ENCODE assay signal across 13 mouse cellular contexts in genomic region chr9:76230400-76230799, GRCm38 (mm10). TPM values are rescaled to one million over a fixed set of nuclear protein-coding genes. Genes with fewer than 3 reads are reported as not detected.
A peak's percentile ranks its signal among the peaks of the same experiment; 100 is the strongest.
DNase-seq lines count a peak whose midpoint lies in the region; ATAC-seq and TF ChIP-seq lines count a peak whose summit lies in the region.
"Had no signal": no experiment of that assay in that cellular context is flagged by ENCODE, and none has a peak within 500 bp of the region (broad histone marks: within the 10 kb centered on the region; RNA-seq: fewer than 3 reads in every experiment).

No protein-coding gene starts in this region.

- H3K36me3 ChIP-seq in liver, postnatal 0 days (replicated peaks; ENCODE audit: insufficient read depth, low read length): no peaks in the 10 kb centered on the region
- H3K36me3 ChIP-seq in liver, embryonic 12.5 days: no peaks in the 10 kb centered on the region
- H3K36me3 ChIP-seq: heart, embryonic 12.5 days had no signal

- no peak overlapping the region for H3K4me3 ChIP-seq in liver, postnatal 0 days (ENCODE audit: low read depth, low read length)
- H3K4me3 ChIP-seq in liver, embryonic 12.5 days: no peak overlapping the region
- H3K4me3 ChIP-seq: heart, embryonic 12.5 days had no signal

- no peak overlapping the region for H3K9ac ChIP-seq in liver, postnatal 0 days (replicated peaks)
- no peak overlapping the region for H3K9ac ChIP-seq in liver, embryonic 12.5 days
- H3K9ac ChIP-seq: heart, embryonic 12.5 days had no signal

- ATAC-seq in liver, postnatal 0 days: no peak
- peak; percentile 62; the same call in 1 of the 2 replicates for ATAC-seq in liver, embryonic 12.5 days

- intact Hi-C loops in heart, postnatal 36 days (cut with DNase I): no loop called here

- peak; percentile 2 for DNase-seq in adrenal gland, postnatal 10 days
- no peak for DNase-seq in adrenal gland, adult 2 months
- DNase-seq in liver: peak; percentile 17
- DNase-seq in liver, postnatal 0 days: no peak
- DNase-seq in CD4-positive, CD25-positive, alpha-beta regulatory T cell, adult 2 months (ENCODE audit: low read depth, low spot score): peak; percentile 31
- DNase-seq in spleen, postnatal 14 days (ENCODE audit: low spot score in 2 of 2): no peak
- DNase-seq in heart, postnatal 36 days: no peak
- DNase-seq: adrenal gland, postnatal 36 days; cerebellum, adult 2 months had no signal

- 29% methylated on average over 11 of the region's 11 CpGs for WGBS in liver, postnatal 0 days (ENCODE audit: insufficient replicate concordance)
- 27% methylated on average over 11 of the region's 11 CpGs for WGBS in liver, embryonic 12.5 days (ENCODE audit: insufficient replicate concordance)

- H3K27me3 ChIP-seq in liver, postnatal 0 days (ENCODE audit: insufficient read depth, low read length): no peaks in the 10 kb centered on the region
- H3K27me3 ChIP-seq in liver, embryonic 12.5 days (replicated peaks): no peaks in the 10 kb centered on the region
- H3K27me3 ChIP-seq: heart, embryonic 12.5 days had no signal

- H3K4me2 ChIP-seq in liver, postnatal 0 days (ENCODE audit: low read depth, low read length): no peak overlapping the region
- H3K4me2 ChIP-seq in liver, embryonic 12.5 days: 0 out of 2 replicates have a peak overlapping the region, but pooled peaks have one; percentile 4
- H3K4me2 ChIP-seq: heart, embryonic 12.5 days had no signal

- H3K9me3 ChIP-seq in liver, postnatal 0 days (ENCODE audit: low read length): no peaks in the 10 kb centered on the region
- no peaks in the 10 kb centered on the region for H3K9me3 ChIP-seq in liver, embryonic 12.5 days (replicated peaks)
- H3K9me3 ChIP-seq: heart, embryonic 12.5 days had no signal

- no peak overlapping the region for H3K27ac ChIP-seq in liver, postnatal 0 days (ENCODE audit: low read depth)
- H3K27ac ChIP-seq in liver, embryonic 12.5 days: no peak overlapping the region

- no peaks in the 10 kb centered on the region for H3K4me1 ChIP-seq in liver, postnatal 0 days (ENCODE audit: insufficient read depth)
- H3K4me1 ChIP-seq in liver, embryonic 12.5 days: peaks cover 11% of the 10 kb centered on the region

- TF ChIP-seq EP300 in liver, postnatal 0 days (IDR thresholded peaks at IDR 0.05; ENCODE audit: low read depth): no peak

- TF ChIP-seq CTCF in liver, postnatal 0 days (IDR thresholded peaks at IDR 0.05; ENCODE audit: low read depth): no peak

RNA-seq across cellular contexts. Expression of gene Gfral, which starts 16.9 kb away (rescaled TPM):
- total RNA-seq in adrenal gland, postnatal 10 days (2021): not detected
- total RNA-seq in adrenal gland, adult 2 months (2021): not detected
- polyA plus RNA-seq in adrenal gland, adult 2 months (2012; rRNA removed): not detected in 2 replicates
- not detected in 2 replicates for polyA plus RNA-seq in liver, postnatal 0 days (2015; fragmentation: Nextera tagmentation; extraction: Ambion mirVana)
- not detected in 2 replicates for polyA plus RNA-seq in liver, embryonic 12.5 days (2016; fragmentation: Nextera tagmentation; extraction: Ambion mirVana)
- not detected for total RNA-seq in heart, postnatal 36 days (2021)
- total RNA-seq: adrenal gland, postnatal 36 days had no signal
- polyA plus RNA-seq: cerebellum, adult 2 months; heart, embryonic 12.5 days; liver, embryonic 16.5 days; stomach, embryonic 14.5 days had no signal

Comparison
In these comparisons a context has a peak if more than half of its experiments do, and no peak if none do; other contexts are left out.
1. DNase-seq: peak in adrenal gland, postnatal 10 days (single experiment), liver (single experiment) and CD4-positive, CD25-positive, alpha-beta regulatory T cell, adult 2 months (single experiment); none in adrenal gland, adult 2 months (single experiment), liver, postnatal 0 days (single experiment), spleen, postnatal 14 days (0 of 2) and heart, postnatal 36 days (0 of 2).